9 mouse cellular contexts compared by ENCODE assay signal in genomic region chr13:36528223-36528895, GRCm38 (mm10).
A peak's percentile ranks its signal among the peaks of the same experiment; 100 is the strongest.
DNase-seq lines count a peak whose midpoint lies in the region; ATAC-seq and TF ChIP-seq lines count a peak whose summit lies in the region.
"Had no signal": no experiment of that assay in that cellular context is flagged by ENCODE, and none has a peak within 500 bp of the region (broad histone marks: within the 10 kb centered on the region; RNA-seq: fewer than 3 reads in every experiment).

No protein-coding gene starts in this region.

- H3K4me2 ChIP-seq in forebrain, postnatal 0 days (ENCODE audit: low read depth), result no peak overlapping the region
- no peak overlapping the region for H3K4me2 ChIP-seq in forebrain, embryonic 14.5 days (ENCODE audit: low read length)
- H3K4me2 ChIP-seq in stomach, embryonic 16.5 days (ENCODE audit: low read depth, low read length), result no peak overlapping the region
- no peak overlapping the region for H3K4me2 ChIP-seq in kidney, embryonic 16.5 days (replicated peaks; ENCODE audit: low read depth, low read length)
- H3K4me2 ChIP-seq in midbrain, embryonic 11.5 days, result no peak overlapping the region

- ATAC-seq in forebrain, postnatal 0 days, result peak; percentile 35; the same call in 1 of the 2 replicates
- no peak for ATAC-seq in forebrain, embryonic 14.5 days
- peak; percentile 42; the same call in 1 of the 2 replicates for ATAC-seq in stomach, embryonic 16.5 days (ENCODE audit: insufficient read depth, low FRiP score)
- no peak for ATAC-seq in kidney, embryonic 16.5 days (ENCODE audit: low FRiP score, low TSS enrichment)
- ATAC-seq in midbrain, embryonic 11.5 days (ENCODE audit: low FRiP score), result no peak

- no peak overlapping the region for H3K27ac ChIP-seq in forebrain, postnatal 0 days (ENCODE audit: low read depth, low read length)
- H3K27ac ChIP-seq in forebrain, embryonic 14.5 days (ENCODE audit: low read depth, low read length), result no peak overlapping the region
- no peak overlapping the region for H3K27ac ChIP-seq in stomach, embryonic 16.5 days (ENCODE audit: low read length)
- H3K27ac ChIP-seq in kidney, embryonic 16.5 days (ENCODE audit: low read length), result no peak overlapping the region
- H3K27ac ChIP-seq in midbrain, embryonic 11.5 days (ENCODE audit: low read depth, low read length), result no peak overlapping the region

- H3K4me1 ChIP-seq in forebrain, postnatal 0 days (ENCODE audit: insufficient read depth), result no peaks in the 10 kb centered on the region
- 0 out of 2 replicates have a peak, but pooled peaks cover under 1% of the 10 kb centered on the region for H3K4me1 ChIP-seq in forebrain, embryonic 14.5 days (ENCODE audit: control insufficient read depth, insufficient read depth, low read length)
- H3K4me1 ChIP-seq in stomach, embryonic 16.5 days (ENCODE audit: control insufficient read depth, insufficient read depth, low read length), result no peaks in the 10 kb centered on the region
- peaks cover 5% of the 10 kb centered on the region; the same call in 1 of the 2 replicates for H3K4me1 ChIP-seq in kidney, embryonic 16.5 days (ENCODE audit: insufficient read depth, low read length)
- no peaks in the 10 kb centered on the region for H3K4me1 ChIP-seq in midbrain, embryonic 11.5 days (ENCODE audit: control insufficient read depth, insufficient read depth, low read length)

- no peaks in the 10 kb centered on the region for H3K9me3 ChIP-seq in forebrain, postnatal 0 days (ENCODE audit: low read length)
- H3K9me3 ChIP-seq in forebrain, embryonic 14.5 days (replicated peaks; ENCODE audit: control insufficient read depth, low read length), result no peaks in the 10 kb centered on the region
- no peaks in the 10 kb centered on the region for H3K9me3 ChIP-seq in stomach, embryonic 16.5 days (replicated peaks; ENCODE audit: control insufficient read depth, low read length)
- H3K9me3 ChIP-seq in kidney, embryonic 16.5 days (ENCODE audit: low read length), result no peaks in the 10 kb centered on the region
- no peaks in the 10 kb centered on the region for H3K9me3 ChIP-seq in midbrain, embryonic 11.5 days (ENCODE audit: control insufficient read depth, low read length)

- DNase-seq in forebrain, postnatal 0 days, result no peak
- DNase-seq in forebrain, embryonic 14.5 days (ENCODE audit: low spot score), result no peak
- peak; percentile 16 to 40 for DNase-seq in urinary bladder, adult 18-20 months (ENCODE audit: low spot score in 2 of 2)
- no peak for DNase-seq in urinary bladder, postnatal 10 days (ENCODE audit: low spot score)
- DNase-seq in left cerebral cortex, postnatal 4 days, result peak; percentile 66
- DNase-seq in midbrain, embryonic 11.5 days (ENCODE audit: low spot score, missing footprints), result no peak

- H3K36me3 ChIP-seq in forebrain, postnatal 0 days (ENCODE audit: insufficient read depth), result no peaks in the 10 kb centered on the region
- no peaks in the 10 kb centered on the region for H3K36me3 ChIP-seq in forebrain, embryonic 14.5 days (ENCODE audit: control insufficient read depth, insufficient read depth, low read length)
- no peaks in the 10 kb centered on the region for H3K36me3 ChIP-seq in stomach, embryonic 16.5 days (ENCODE audit: control insufficient read depth, insufficient read depth, low read length)
- H3K36me3 ChIP-seq in kidney, embryonic 16.5 days (ENCODE audit: insufficient read depth, low read length), result no peaks in the 10 kb centered on the region
- no peaks in the 10 kb centered on the region for H3K36me3 ChIP-seq in midbrain, embryonic 11.5 days (ENCODE audit: control insufficient read depth, insufficient read depth, low read length)

- no peak overlapping the region for H3K9ac ChIP-seq in forebrain, postnatal 0 days
- no peak overlapping the region for H3K9ac ChIP-seq in forebrain, embryonic 14.5 days (ENCODE audit: low read length)
- H3K9ac ChIP-seq in stomach, embryonic 16.5 days (ENCODE audit: low read length), result no peak overlapping the region
- no peak overlapping the region for H3K9ac ChIP-seq in kidney, embryonic 16.5 days (replicated peaks; ENCODE audit: low read length)
- no peak overlapping the region for H3K9ac ChIP-seq in midbrain, embryonic 11.5 days (ENCODE audit: low read length)

- no peaks in the 10 kb centered on the region for H3K27me3 ChIP-seq in forebrain, postnatal 0 days (ENCODE audit: insufficient read depth, low read length)
- H3K27me3 ChIP-seq in forebrain, embryonic 14.5 days (replicated peaks; ENCODE audit: control insufficient read depth, insufficient read depth, low read length), result no peaks in the 10 kb centered on the region
- H3K27me3 ChIP-seq in stomach, embryonic 16.5 days (ENCODE audit: control insufficient read depth, insufficient read depth, low read length), result no peaks in the 10 kb centered on the region
- H3K27me3 ChIP-seq in kidney, embryonic 16.5 days (ENCODE audit: insufficient read depth, low read length), result no peaks in the 10 kb centered on the region
- H3K27me3 ChIP-seq in midbrain, embryonic 11.5 days (ENCODE audit: control insufficient read depth, insufficient read depth, low read length), result no peaks in the 10 kb centered on the region

- no peak for TF ChIP-seq CTCF in forebrain, postnatal 0 days (IDR thresholded peaks at IDR 0.05; ENCODE audit: low read depth)

- WGBS in forebrain, postnatal 0 days, result 61% methylated on average over 8 of the region's 8 CpGs
- 79% methylated on average over 8 of the region's 8 CpGs for WGBS in forebrain, embryonic 14.5 days
- WGBS in stomach, embryonic 16.5 days, result 53% methylated on average over 8 of the region's 8 CpGs
- WGBS in kidney, embryonic 16.5 days, result 42% methylated on average over 8 of the region's 8 CpGs
- 74% methylated on average over 8 of the region's 8 CpGs for WGBS in midbrain, embryonic 11.5 days

- H3K4me3 ChIP-seq in forebrain, postnatal 0 days (ENCODE audit: low read depth, low read length), result no peak overlapping the region
- no peak overlapping the region for H3K4me3 ChIP-seq in forebrain, embryonic 14.5 days (ENCODE audit: low read depth, low read length)
- H3K4me3 ChIP-seq in stomach, embryonic 16.5 days (replicated peaks; ENCODE audit: low read length), result no peak overlapping the region
- no peak overlapping the region for H3K4me3 ChIP-seq in kidney, embryonic 16.5 days (ENCODE audit: low read length)
- H3K4me3 ChIP-seq in midbrain, embryonic 11.5 days (ENCODE audit: low read depth, low read length), result no peak overlapping the region
- H3K4me3 ChIP-seq: myocyte had no signal

- intact Hi-C loops in left cerebral cortex, postnatal 4 days (cut with DNase I), result no loop called here

Comparison
In these comparisons a context has a peak if more than half of its experiments do, and no peak if none do; other contexts are left out.
1. ATAC-seq: peak in forebrain, postnatal 0 days (single experiment) and stomach, embryonic 16.5 days (single experiment); none in forebrain, embryonic 14.5 days (single experiment), kidney, embryonic 16.5 days (single experiment) and midbrain, embryonic 11.5 days (single experiment).
2. DNase-seq: peak in urinary bladder, adult 18-20 months (2 of 2) and left cerebral cortex, postnatal 4 days (single experiment); none in forebrain, postnatal 0 days (single experiment), forebrain, embryonic 14.5 days (single experiment), urinary bladder, postnatal 10 days (single experiment) and midbrain, embryonic 11.5 days (single experiment).